Mouse (Mus musculus) CD4-positive, CD25-positive, alpha-beta regulatory T cell, adult 4 months (primary cell): ENCODE results near the gene Meig1. TPM values are rescaled to one million over a fixed set of nuclear protein-coding genes. Genes with fewer than 3 reads are reported as not detected.

Source experiments
- polyA plus RNA-seq, 2 experiments: library from polyadenylated mRNA; unstranded; fragments of 100-300 nt; shearing (Covaris generic); gene quantifications; one replicate each; pipeline ENCODE4 v1.2.1; 2017

Gene Meig1
- polyA plus RNA-seq, 2 experiments from 2014 or later = not detected

Other genes with a start within 250 kb of the Meig1 start
- gene Nmt2, start 138.4 kb downstream of the Meig1 start, polyA plus RNA-seq = 10 to 100 TPM; 57.0 to 61.4 TPM
- 10 to 100 TPM; 20.8 to 21.6 TPM for gene Rpp38, start 90.0 kb downstream of the Meig1 start, polyA plus RNA-seq
- gene Acbd7, start 86.5 kb downstream of the Meig1 start, polyA plus RNA-seq = under 1 TPM in 1 of 2 experiments, not detected in 1; 0.65 TPM
- gene Olah, start 25.4 kb downstream of the Meig1 start, polyA plus RNA-seq = not detected
- gene Dclre1c, start 1.5 kb upstream of the Meig1 start, polyA plus RNA-seq = 10 to 100 TPM; 16.8 to 19.8 TPM
- gene Suv39h2, start 52.4 kb upstream of the Meig1 start, polyA plus RNA-seq = 1 to 10 TPM in 1 of 2 experiments, under 1 TPM in 1; 0.90 to 1.1 TPM
- gene Gm45902, start 90.1 kb upstream of the Meig1 start, polyA plus RNA-seq = 1 to 10 TPM; 2.3 to 3.4 TPM
- 100 to 1,000 TPM; 108 to 136 TPM for gene Hspa14, start 90.2 kb upstream of the Meig1 start, polyA plus RNA-seq
- gene Cdnf, start 90.4 kb upstream of the Meig1 start, polyA plus RNA-seq = 1 to 10 TPM in 1 of 2 experiments, under 1 TPM in 1; 0.24 to 1.2 TPM
- gene Fam107b, start 147.8 kb upstream of the Meig1 start, polyA plus RNA-seq = 100 to 1,000 TPM; 204 to 239 TPM